Comparison of ENCODE assay signal across 17 mouse cellular contexts in genomic region chr3:135468402-135468801, GRCm38 (mm10). TPM values are rescaled to one million over a fixed set of nuclear protein-coding genes. Genes with fewer than 3 reads are reported as not detected.
DNase-seq lines count a peak whose midpoint lies in the region; ATAC-seq and TF ChIP-seq lines count a peak whose summit lies in the region.
"Had no signal": no experiment of that assay in that cellular context is flagged by ENCODE, and none has a peak within 500 bp of the region (broad histone marks: within the 10 kb centered on the region; RNA-seq: fewer than 3 reads in every experiment).

No protein-coding gene starts in this region.

- 44% methylated on average over 1 of the region's 1 CpGs for WGBS in limb, embryonic 14.5 days
- 91% methylated on average over 1 of the region's 1 CpGs for WGBS in heart, embryonic 11.5 days (ENCODE audit: insufficient replicate concordance)

- H3K36me3 ChIP-seq in MEL (ENCODE audit: control insufficient read depth in 1 of 2, insufficient read depth in 2 of 2, low read length in 2 of 2) = peaks cover 11 to 18% of the 10 kb centered on the region in 2 experiments
- H3K36me3 ChIP-seq in limb, embryonic 14.5 days (ENCODE audit: control insufficient read depth, insufficient read depth, low read length) = peaks cover 19% of the 10 kb centered on the region
- H3K36me3 ChIP-seq in heart, embryonic 11.5 days (ENCODE audit: control insufficient read depth, insufficient read depth, low read length) = no peaks in the 10 kb centered on the region

- 0 out of 2 replicates have a peak, but pooled peaks have one; percentile 24 for ATAC-seq in frontal cortex, adult (ENCODE audit: low TSS enrichment)
- no peak for ATAC-seq in limb, embryonic 14.5 days (ENCODE audit: low FRiP score, low read depth)
- no peak for ATAC-seq in heart, embryonic 11.5 days (replicated peaks; ENCODE audit: insufficient number of reproducible peaks, low FRiP score, low TSS enrichment)
- ATAC-seq: forebrain, embryonic 15.5 days had no signal

- no peak overlapping the region for H3K4me2 ChIP-seq in limb, embryonic 14.5 days (replicated peaks; ENCODE audit: low read depth, low read length, severe bottlenecking)
- no peak overlapping the region for H3K4me2 ChIP-seq in heart, embryonic 11.5 days
- H3K4me2 ChIP-seq: embryonic facial prominence, embryonic 12.5 days; forebrain, embryonic 13.5 days; forebrain, embryonic 15.5 days had no signal

- H3K27me3 ChIP-seq in MEL (ENCODE audit: control insufficient read depth in 1 of 2, insufficient read depth in 2 of 2, low read length in 2 of 2) = no peaks in the 10 kb centered on the region
- no peaks in the 10 kb centered on the region for H3K27me3 ChIP-seq in limb, embryonic 14.5 days (ENCODE audit: control insufficient read depth, insufficient read depth, low read length)
- H3K27me3 ChIP-seq in heart, embryonic 11.5 days (ENCODE audit: control insufficient read depth, insufficient read depth, low read length) = no peaks in the 10 kb centered on the region
- H3K27me3 ChIP-seq: embryonic facial prominence, embryonic 12.5 days; forebrain, embryonic 13.5 days; forebrain, embryonic 15.5 days had no signal

- no peak for TF ChIP-seq EP300 in MEL (IDR thresholded peaks at IDR 0.05; ENCODE audit: low read depth in 1 of 2, low read length in 2 of 2)

- no peak for TF ChIP-seq CTCF in MEL (IDR thresholded peaks at IDR 0.05 in 2 of 3, conservative IDR thresholded peaks at IDR 0.05 in 1 of 3; ENCODE audit: control insufficient read depth in 1 of 3, insufficient read depth in 1 of 3, low read depth in 2 of 3, low read length in 3 of 3, poor library complexity in 1 of 3, severe bottlenecking in 1 of 3)

- H3K4me1 ChIP-seq in MEL (ENCODE audit: control insufficient read depth in 1 of 2, insufficient read depth in 2 of 2, low read length in 2 of 2) = 0 out of 4 replicates have a peak, but pooled peaks cover 0 to 2% of the 10 kb centered on the region in 2 experiments
- peaks cover 15% of the 10 kb centered on the region for H3K4me1 ChIP-seq in limb, embryonic 14.5 days (ENCODE audit: control insufficient read depth, insufficient read depth, low read length)
- no peaks in the 10 kb centered on the region for H3K4me1 ChIP-seq in heart, embryonic 11.5 days (ENCODE audit: control insufficient read depth, insufficient read depth, low read length)
- H3K4me1 ChIP-seq: embryonic facial prominence, embryonic 10.5 days; embryonic facial prominence, embryonic 12.5 days had no signal

- no peak for TF ChIP-seq RAD21 in MEL (IDR thresholded peaks at IDR 0.05; ENCODE audit: low read depth, low read length)

- H3K79me2 ChIP-seq in MEL (ENCODE audit: control insufficient read depth, insufficient read depth, low read length, poor library complexity) = no peaks in the 10 kb centered on the region

- no peaks in the 10 kb centered on the region for H3K9me3 ChIP-seq in MEL (replicated peaks; ENCODE audit: insufficient read depth, low read length)
- no peaks in the 10 kb centered on the region for H3K9me3 ChIP-seq in limb, embryonic 14.5 days (ENCODE audit: control insufficient read depth, low read length)
- H3K9me3 ChIP-seq in heart, embryonic 11.5 days (replicated peaks; ENCODE audit: control insufficient read depth, low read length) = no peaks in the 10 kb centered on the region
- H3K9me3 ChIP-seq: embryonic facial prominence, embryonic 10.5 days; embryonic facial prominence, embryonic 12.5 days; forebrain, embryonic 13.5 days; forebrain, embryonic 15.5 days; G1E had no signal

- no peak for DNase-seq in frontal cortex, postnatal 10 days (ENCODE audit: low spot score in 2 of 2)
- peak; percentile 27 for DNase-seq in 3T3-L1 (ENCODE audit: low read depth, low spot score)
- no peak for DNase-seq in MEL (ENCODE audit: low read depth, low spot score)
- peak; percentile 29 for DNase-seq in limb, embryonic 14.5 days (ENCODE audit: low spot score)
- DNase-seq in cerebellum, postnatal 36 days = no peak
- DNase-seq: adrenal gland, adult 8-10 months; adrenal gland, postnatal 14 days; adrenal gland, postnatal 36 days; cerebellum, adult 11-12 months; forebrain, postnatal 0 days had no signal

- TF ChIP-seq POLR2A in MEL (IDR thresholded peaks at IDR 0.05; ENCODE audit: control insufficient read depth in 1 of 2, insufficient read depth in 1 of 2, low read depth in 1 of 2, low read length in 2 of 2, poor library complexity in 1 of 2) = no peak
- no peak for TF ChIP-seq POLR2A in limb, embryonic 14.5 days (IDR thresholded peaks at IDR 0.05; ENCODE audit: borderline replicate concordance, extremely low read depth, insufficient read depth, insufficient read length)

- H3K27ac ChIP-seq in MEL (ENCODE audit: control insufficient read depth, low read depth, low read length) = no peak overlapping the region
- H3K27ac ChIP-seq in limb, embryonic 14.5 days (replicated peaks; ENCODE audit: low read depth, low read length) = no peak overlapping the region
- H3K27ac ChIP-seq in heart, embryonic 11.5 days (ENCODE audit: low read depth, low read length) = no peak overlapping the region
- H3K27ac ChIP-seq: embryonic facial prominence, embryonic 10.5 days; embryonic facial prominence, embryonic 12.5 days; forebrain, embryonic 13.5 days; forebrain, embryonic 15.5 days had no signal

- no peak overlapping the region for H3K9ac ChIP-seq in MEL (ENCODE audit: control insufficient read depth, low read depth, low read length, poor library complexity, severe bottlenecking)
- H3K9ac ChIP-seq in limb, embryonic 14.5 days (ENCODE audit: low read depth, low read length, severe bottlenecking) = no peak overlapping the region
- H3K9ac ChIP-seq in heart, embryonic 11.5 days (ENCODE audit: low read depth, low read length) = no peak overlapping the region
- H3K9ac ChIP-seq: embryonic facial prominence, embryonic 12.5 days; forebrain, embryonic 13.5 days; forebrain, embryonic 15.5 days; forebrain, postnatal 0 days had no signal

- no peak overlapping the region for H3K4me3 ChIP-seq in MEL (ENCODE audit: control insufficient read depth in 1 of 2, insufficient read depth in 1 of 2, low read depth in 2 of 2, low read length in 2 of 2)
- no peak overlapping the region for H3K4me3 ChIP-seq in limb, embryonic 14.5 days (replicated peaks; ENCODE audit: low read length)
- H3K4me3 ChIP-seq in heart, embryonic 11.5 days (ENCODE audit: low read depth, low read length) = no peak overlapping the region
- H3K4me3 ChIP-seq: embryonic facial prominence, embryonic 10.5 days; embryonic facial prominence, embryonic 12.5 days; forebrain, embryonic 13.5 days; forebrain, embryonic 15.5 days had no signal

TF ChIP-seq in MEL, 35 proteins besides CTCF, POLR2A, EP300 and RAD21:
- no peak for TF ChIP-seq ZNF384 (IDR thresholded peaks at IDR 0.05; ENCODE audit: low read depth, low read length)
- 0 out of 2 replicates have a peak, but pooled peaks have one; percentile 4 for TF ChIP-seq POLR2AphosphoS2 (IDR thresholded peaks at IDR 0.05; ENCODE audit: low read length)

RNA-seq across cellular contexts. Expression of gene Manba, which starts 17.0 kb away (rescaled TPM):
- 8.1 and 9.1 TPM in 2 replicates for total RNA-seq in MEL (2012; rRNA removed)
- 10 to 100 TPM in 1 of 2 experiments, not detected in 1; 10.6 TPM for polyA plus RNA-seq in MEL (2012; ENCODE audit: insufficient read depth in 1 of 2, insufficient read length in 2 of 2, low read depth in 1 of 2, low replicate concordance in 2 of 2, missing spikeins in 1 of 2)
- polyA plus RNA-seq in limb, embryonic 14.5 days (2012; rRNA removed) = 3.3 and 4.2 TPM in 2 replicates
- polyA plus RNA-seq in limb, embryonic 14.5 days (2014; fragmentation: Nextera tagmentation; extraction: Ambion mirVana) = 6.5 and 7.6 TPM in 2 replicates
- 29.7 and 32.8 TPM in 2 replicates for polyA plus RNA-seq in heart, embryonic 11.5 days (2014; fragmentation: Nextera tagmentation; extraction: Ambion mirVana)

RNA-seq across cellular contexts. Expression of gene Ube2d3, which starts 30.5 kb away (rescaled TPM):
- total RNA-seq in MEL (2012; rRNA removed) = 340 and 348 TPM in 2 replicates
- 100 to 1,000 TPM in 1 of 2 experiments, 10 to 100 TPM in 1; 40.9 to 432 TPM for polyA plus RNA-seq in MEL (2012; ENCODE audit: insufficient read depth in 1 of 2, insufficient read length in 2 of 2, low read depth in 1 of 2, low replicate concordance in 2 of 2, missing spikeins in 1 of 2)
- 376 and 429 TPM in 2 replicates for polyA plus RNA-seq in limb, embryonic 14.5 days (2012; rRNA removed)
- 518 and 519 TPM in 2 replicates for polyA plus RNA-seq in limb, embryonic 14.5 days (2014; fragmentation: Nextera tagmentation; extraction: Ambion mirVana)
- polyA plus RNA-seq in heart, embryonic 11.5 days (2014; fragmentation: Nextera tagmentation; extraction: Ambion mirVana) = 497 and 511 TPM in 2 replicates

RNA-seq across cellular contexts. Expression of gene Cisd2, which starts 44.7 kb away (rescaled TPM):
- total RNA-seq in MEL (2012; rRNA removed) = 23.9 and 24.8 TPM in 2 replicates
- 10 to 100 TPM in 1 of 2 experiments, not detected in 1; 26.9 TPM for polyA plus RNA-seq in MEL (2012; ENCODE audit: insufficient read depth in 1 of 2, insufficient read length in 2 of 2, low read depth in 1 of 2, low replicate concordance in 2 of 2, missing spikeins in 1 of 2)
- 37.1 and 44.6 TPM in 2 replicates for polyA plus RNA-seq in limb, embryonic 14.5 days (2012; rRNA removed)
- polyA plus RNA-seq in limb, embryonic 14.5 days (2014; fragmentation: Nextera tagmentation; extraction: Ambion mirVana) = 46.9 and 49.7 TPM in 2 replicates
- 54.9 and 59.2 TPM in 2 replicates for polyA plus RNA-seq in heart, embryonic 11.5 days (2014; fragmentation: Nextera tagmentation; extraction: Ambion mirVana)

Comparison
In these comparisons a context has a peak if more than half of its experiments do, and no peak if none do; other contexts are left out.
1. DNase-seq: peak in 3T3-L1 (single experiment) and limb, embryonic 14.5 days (single experiment); none in frontal cortex, postnatal 10 days (0 of 2), MEL (single experiment) and cerebellum, postnatal 36 days (0 of 2).